Mouse (Mus musculus): ENCODE measurements around the gene Tyrp1. TPM values are rescaled to one million over a fixed set of nuclear protein-coding genes. Genes with fewer than 3 reads are reported as not detected.

Tyrp1 gene
- 0.06 and 0.28 TPM in 2 replicates for polyA plus RNA-seq (2015; fragmentation: Nextera tagmentation; extraction: Ambion mirVana)

DNA sequence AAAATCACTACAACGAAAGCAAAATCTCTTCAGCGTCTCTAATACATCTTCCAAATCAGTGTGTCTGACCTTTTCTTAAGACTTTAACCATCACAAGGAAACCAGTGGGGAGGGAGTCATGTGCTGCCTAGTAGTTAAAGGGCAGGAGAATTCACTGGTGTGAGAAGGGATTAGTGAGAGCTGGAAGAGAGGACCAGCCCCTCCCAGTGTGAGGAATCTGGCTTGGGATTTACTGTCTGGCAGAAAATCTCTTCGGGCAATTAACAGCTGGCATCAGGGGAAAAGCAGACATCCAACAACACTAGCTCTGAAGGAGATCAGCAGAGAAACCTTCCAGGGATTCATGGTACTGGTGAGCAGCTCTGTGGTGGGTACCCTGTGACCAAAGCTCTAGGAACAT is at the start of gene Tyrp1:
Tyrp1 (plus strand) TSS at position 74 of the 400 bp plus-strand sequence.
- WGBS, result 21% methylated on average over 3 of the region's 3 CpGs
- Histone ChIP-seq H3K4me3 (no peak within 1 kb of the TSS), H3K27ac (no peak within 1 kb of the TSS), H3K4me2 (no peak within 1 kb of the TSS), H3K9ac (no peak within 1 kb of the TSS), H3K9me3 (replicated peaks) (no peaks in the 10 kb centered on the region), H3K4me1 (peaks cover 4% of the 10 kb centered on the region; the same call in 1 of the 2 replicates), H3K27me3 (no peaks in the 10 kb centered on the region), H3K36me3 (ENCODE audit: poor library complexity, severe bottlenecking) (no peaks in the 10 kb centered on the region)
- 0 out of 2 replicates have a peak, but pooled peaks have one; percentile 33 for ATAC-seq

DNA sequence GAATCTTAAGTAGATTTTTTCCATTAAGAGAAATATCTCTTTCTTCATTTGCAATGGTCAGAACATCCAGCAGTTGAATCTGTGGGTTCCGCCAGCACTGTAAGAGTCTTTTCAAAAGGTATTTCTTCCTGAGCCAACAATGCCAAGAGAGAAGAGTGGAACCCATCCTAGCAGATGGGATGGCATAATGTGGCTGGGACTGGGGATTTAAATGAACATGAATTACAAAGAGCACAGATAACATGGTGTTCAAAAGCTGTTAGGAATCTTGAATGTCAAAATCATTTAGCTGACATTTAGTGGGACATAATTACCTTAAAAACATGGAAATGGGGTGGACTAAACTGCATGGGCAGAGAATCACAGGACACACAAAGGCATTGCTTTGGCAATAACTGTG is 45.6 kb upstream of the Tyrp1 start:
- no peak overlapping the region for H3K4me2 ChIP-seq
- H3K27ac ChIP-seq, result no peak overlapping the region
- H3K4me1 ChIP-seq, result no peaks in the 10 kb centered on the region
- WGBS, result 77% methylated on average over 1 of the region's 1 CpGs
- no peaks in the 10 kb centered on the region for H3K27me3 ChIP-seq
- H3K9ac ChIP-seq, result no peak overlapping the region
- no peak overlapping the region for H3K4me3 ChIP-seq
- peak; percentile 38; the same call in 1 of the 2 replicates for ATAC-seq
- no peaks in the 10 kb centered on the region for H3K9me3 ChIP-seq (replicated peaks)
- no peaks in the 10 kb centered on the region for H3K36me3 ChIP-seq (ENCODE audit: poor library complexity, severe bottlenecking)

DNA sequence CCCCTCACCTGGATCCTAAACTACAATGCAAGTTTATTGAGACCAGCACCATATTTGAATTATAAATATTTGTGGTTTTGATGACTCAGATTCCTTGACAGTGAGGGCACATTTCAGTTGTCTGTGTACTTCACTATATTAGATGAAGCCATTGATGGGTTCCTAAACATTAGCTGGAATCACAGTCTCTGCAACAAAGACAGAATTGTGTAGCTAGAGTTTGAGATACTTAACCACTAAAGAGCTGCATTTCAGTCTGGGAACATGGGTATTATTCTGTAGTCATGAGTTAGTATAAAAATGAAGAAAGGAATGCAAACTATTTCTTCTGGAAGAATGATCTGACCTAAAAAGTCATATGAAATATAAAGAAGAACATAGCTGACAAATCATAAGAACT is 14.4 kb upstream of the Tyrp1 start:
- no peak for ATAC-seq
- no peak overlapping the region for H3K4me2 ChIP-seq
- H3K4me1 ChIP-seq, result no peaks in the 10 kb centered on the region
- no peak overlapping the region for H3K27ac ChIP-seq
- H3K9me3 ChIP-seq (replicated peaks), result no peaks in the 10 kb centered on the region
- no peaks in the 10 kb centered on the region for H3K36me3 ChIP-seq (ENCODE audit: poor library complexity, severe bottlenecking)
- no peak overlapping the region for H3K9ac ChIP-seq
- H3K4me3 ChIP-seq, result no peak overlapping the region
- H3K27me3 ChIP-seq, result no peaks in the 10 kb centered on the region

DNA sequence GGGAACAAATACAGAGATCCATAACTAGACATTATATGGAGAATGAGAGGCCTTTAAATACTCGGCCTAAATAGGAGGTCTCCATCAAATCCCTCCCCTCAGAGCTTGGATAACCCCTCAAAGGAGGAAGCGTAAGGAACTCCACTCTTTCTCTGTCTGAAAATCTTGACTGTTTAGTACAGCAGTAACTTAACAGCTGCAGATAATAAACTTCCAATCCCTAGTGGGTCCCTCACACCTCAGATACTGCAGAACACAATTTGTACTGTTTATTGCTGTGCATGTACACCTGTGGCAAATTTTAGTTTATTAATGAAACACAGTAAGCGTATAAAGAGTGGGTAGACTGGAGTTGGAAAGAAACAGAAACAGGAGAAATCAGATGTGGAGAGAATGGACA is 12.0 kb upstream of the Tyrp1 start:
- no peak overlapping the region for H3K27ac ChIP-seq
- 90% methylated on average over 3 of the region's 3 CpGs for WGBS
- H3K27me3 ChIP-seq, result no peaks in the 10 kb centered on the region
- no peak overlapping the region for H3K4me3 ChIP-seq
- H3K4me2 ChIP-seq, result no peak overlapping the region
- no peaks in the 10 kb centered on the region for H3K36me3 ChIP-seq (ENCODE audit: poor library complexity, severe bottlenecking)
- no peaks in the 10 kb centered on the region for H3K4me1 ChIP-seq
- H3K9me3 ChIP-seq (replicated peaks), result no peaks in the 10 kb centered on the region
- no peak for ATAC-seq
- no peak overlapping the region for H3K9ac ChIP-seq

DNA sequence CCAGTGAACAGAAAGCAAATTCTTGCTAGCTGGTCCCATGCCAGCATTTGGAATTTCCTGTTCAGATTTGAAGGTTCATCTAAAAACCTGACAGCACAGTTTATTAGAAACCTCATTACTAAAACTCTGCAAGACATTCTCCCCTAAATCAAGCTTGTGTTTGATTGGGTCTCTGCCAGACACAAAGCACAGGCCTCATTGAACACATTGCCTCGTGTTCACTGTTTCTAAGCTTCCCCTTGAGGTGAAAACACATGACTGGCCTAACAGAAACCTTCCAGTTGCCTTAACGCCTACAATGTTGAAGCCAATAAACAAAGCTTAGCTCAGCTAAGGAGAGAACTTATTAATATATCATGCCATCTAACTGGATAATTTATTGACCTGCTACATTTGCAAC is 5.7 kb upstream of the Tyrp1 start:
- no peak overlapping the region for H3K4me3 ChIP-seq
- H3K4me2 ChIP-seq, result no peak overlapping the region
- no peak overlapping the region for H3K27ac ChIP-seq
- H3K9me3 ChIP-seq (replicated peaks), result no peaks in the 10 kb centered on the region
- H3K9ac ChIP-seq, result no peak overlapping the region
- H3K36me3 ChIP-seq (ENCODE audit: poor library complexity, severe bottlenecking), result no peaks in the 10 kb centered on the region
- WGBS, result 32% methylated on average over 2 of the region's 2 CpGs
- H3K27me3 ChIP-seq, result no peaks in the 10 kb centered on the region
- ATAC-seq, result no peak
- H3K4me1 ChIP-seq, result peaks cover 3% of the 10 kb centered on the region; the same call in 1 of the 2 replicates

DNA sequence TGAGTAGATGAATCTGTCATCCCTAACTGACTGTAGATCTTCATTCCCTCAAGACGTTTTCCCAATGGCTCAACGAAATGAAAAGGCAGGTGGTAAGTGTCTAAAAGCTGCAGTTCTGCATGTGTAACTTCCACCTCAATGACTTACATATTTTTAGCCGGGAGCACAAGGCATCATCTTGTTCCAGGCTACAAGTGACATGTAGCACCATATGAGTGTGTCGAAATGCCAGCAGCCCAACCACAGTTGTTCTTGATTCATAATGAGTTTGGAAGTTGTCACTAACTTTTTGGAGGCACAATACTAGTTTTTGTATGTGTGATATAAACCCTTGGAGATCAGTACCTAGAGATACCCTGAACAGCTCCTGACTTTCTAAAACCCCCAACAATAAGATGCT is 5.4 kb downstream of the Tyrp1 start:
- no peak overlapping the region for H3K4me3 ChIP-seq
- ATAC-seq, result no peak
- no peak overlapping the region for H3K4me2 ChIP-seq
- no peak overlapping the region for H3K27ac ChIP-seq
- H3K27me3 ChIP-seq, result no peaks in the 10 kb centered on the region
- H3K4me1 ChIP-seq, result no peaks in the 10 kb centered on the region
- H3K9ac ChIP-seq, result no peak overlapping the region
- no peaks in the 10 kb centered on the region for H3K9me3 ChIP-seq (replicated peaks)
- H3K36me3 ChIP-seq (ENCODE audit: poor library complexity, severe bottlenecking), result no peaks in the 10 kb centered on the region
- WGBS, result 83% methylated on average over 4 of the region's 4 CpGs

DNA sequence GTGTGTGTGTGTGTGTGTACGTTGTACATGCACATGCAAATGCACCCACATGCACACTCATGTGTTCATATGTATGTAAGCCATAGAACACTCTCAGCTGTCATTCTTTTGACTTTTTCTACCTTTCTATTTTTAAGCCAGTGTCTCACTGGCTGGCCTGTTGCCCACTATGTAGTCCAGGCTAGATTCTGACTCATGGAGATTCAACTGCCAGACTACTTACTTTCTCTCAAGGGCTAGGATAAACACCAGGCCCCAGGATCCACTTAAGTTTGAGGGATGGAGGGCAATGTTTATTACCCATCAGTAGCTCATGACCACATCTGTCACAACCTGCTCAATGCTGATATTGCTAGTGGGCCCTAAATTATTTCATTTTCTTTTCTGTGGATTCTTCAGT is 8.1 kb downstream of the Tyrp1 start:
- Histone ChIP-seq H3K27ac (no peak overlapping the region), H3K27me3 (no peaks in the 10 kb centered on the region), H3K9ac (no peak overlapping the region), H3K4me1 (no peaks in the 10 kb centered on the region), H3K9me3 (replicated peaks) (no peaks in the 10 kb centered on the region), H3K4me2 (no peak overlapping the region), H3K4me3 (no peak overlapping the region), H3K36me3 (ENCODE audit: poor library complexity, severe bottlenecking) (no peaks in the 10 kb centered on the region)
- WGBS, result 78% methylated on average over 1 of the region's 1 CpGs
- no peak for ATAC-seq

DNA sequence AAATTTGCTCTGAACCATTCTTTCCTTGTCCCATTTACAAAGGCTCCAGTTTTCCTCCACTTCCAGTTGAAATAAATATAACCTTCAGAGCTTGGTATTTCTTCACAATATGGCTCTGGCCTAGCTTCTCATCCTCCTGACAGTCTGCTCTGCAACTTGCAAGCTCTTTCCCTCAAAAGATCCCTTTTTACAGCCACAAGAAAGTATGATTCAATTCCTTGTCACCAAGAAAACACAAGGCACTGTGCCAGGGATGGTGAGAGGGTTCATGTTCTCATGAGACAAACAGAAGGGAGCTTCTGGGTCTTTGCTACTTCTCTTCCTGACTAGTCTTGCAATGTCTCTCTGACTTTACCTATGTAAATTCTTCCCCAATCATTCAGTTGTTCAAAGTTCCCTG is 9.8 kb downstream of the Tyrp1 start:
- Histone ChIP-seq H3K9ac (no peak overlapping the region), H3K27me3 (no peaks in the 10 kb centered on the region), H3K36me3 (ENCODE audit: poor library complexity, severe bottlenecking) (no peaks in the 10 kb centered on the region), H3K9me3 (replicated peaks) (no peaks in the 10 kb centered on the region), H3K4me1 (no peaks in the 10 kb centered on the region), H3K4me2 (no peak overlapping the region), H3K27ac (no peak overlapping the region), H3K4me3 (no peak overlapping the region)
- ATAC-seq, result no peak

DNA sequence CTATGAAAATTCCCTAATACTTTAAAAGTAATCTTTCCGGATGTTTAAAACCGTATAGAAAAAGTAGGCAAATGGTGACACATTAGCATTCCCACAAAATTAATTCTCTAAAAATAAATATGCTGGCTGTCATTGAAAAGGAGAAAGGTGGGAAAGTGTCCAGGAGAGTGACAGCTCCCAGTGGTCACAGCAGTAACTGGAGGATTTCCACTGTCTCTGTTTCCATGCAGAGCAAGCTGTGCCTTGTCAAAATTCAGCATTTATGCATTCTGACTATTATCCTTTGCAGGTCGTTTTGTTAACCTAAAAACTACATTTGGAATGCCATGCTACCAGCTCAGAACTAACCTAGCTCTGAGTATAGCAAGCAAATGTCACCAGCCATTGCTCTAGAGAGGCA is 12.1 kb downstream of the Tyrp1 start:
- Histone ChIP-seq H3K4me3 (no peak overlapping the region), H3K27ac (no peak overlapping the region), H3K9ac (no peak overlapping the region), H3K4me1 (no peaks in the 10 kb centered on the region), H3K27me3 (no peaks in the 10 kb centered on the region), H3K9me3 (replicated peaks) (no peaks in the 10 kb centered on the region), H3K36me3 (ENCODE audit: poor library complexity, severe bottlenecking) (no peaks in the 10 kb centered on the region), H3K4me2 (no peak overlapping the region)
- ATAC-seq, result no peak
- 76% methylated on average over 3 of the region's 3 CpGs for whole genome bisulfite sequencing

DNA sequence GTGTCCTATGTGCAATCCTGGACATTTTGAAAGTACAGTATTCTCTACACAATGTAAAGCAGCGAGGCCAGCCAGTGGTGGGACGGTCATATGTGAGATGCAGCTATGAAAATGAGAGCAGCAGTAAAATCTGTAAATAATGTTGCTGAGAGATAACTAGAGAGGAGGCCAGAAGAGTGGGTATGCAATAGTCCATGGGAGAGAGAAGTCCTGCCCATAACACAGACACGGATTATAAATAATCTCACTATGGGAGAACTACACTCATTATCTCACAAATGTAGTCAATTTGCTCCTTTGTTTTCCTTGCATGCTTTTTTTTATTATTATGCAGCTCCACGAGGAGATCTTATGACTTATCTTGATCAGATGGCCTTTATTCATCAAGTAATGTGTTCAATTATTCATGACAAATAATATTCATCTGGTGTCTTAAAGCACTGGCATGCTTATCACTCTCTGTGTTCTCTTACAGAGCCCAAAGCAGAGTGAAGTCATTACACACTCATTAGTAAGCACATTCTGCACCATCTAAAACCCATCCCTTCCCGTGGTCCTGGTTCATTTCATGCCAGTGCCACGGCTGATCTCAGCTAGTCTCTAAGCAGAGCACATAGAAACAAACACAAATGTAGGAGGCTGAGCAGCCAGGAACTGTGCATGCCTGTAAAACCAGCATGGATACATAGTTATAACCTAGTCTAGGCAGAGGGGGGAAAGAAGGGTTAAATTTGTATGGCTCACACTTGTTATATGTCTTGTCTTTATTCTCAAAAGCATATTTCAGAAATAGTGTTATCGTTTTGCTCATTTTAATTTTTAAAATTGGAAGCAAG is 18.9 kb downstream of the Tyrp1 start:
- no peaks in the 10 kb centered on the region for H3K9me3 ChIP-seq (replicated peaks)
- no peaks in the 10 kb centered on the region for H3K36me3 ChIP-seq (ENCODE audit: poor library complexity, severe bottlenecking)
- no peak overlapping the region for H3K4me3 ChIP-seq
- H3K9ac ChIP-seq, result no peak overlapping the region
- H3K4me1 ChIP-seq, result no peaks in the 10 kb centered on the region
- 0 out of 2 replicates have a peak, but pooled peaks have one; percentile 41 for ATAC-seq
- H3K27me3 ChIP-seq, result no peaks in the 10 kb centered on the region
- WGBS, result 67% methylated on average over 7 of the region's 7 CpGs
- H3K4me2 ChIP-seq, result no peak overlapping the region
- H3K27ac ChIP-seq, result no peak overlapping the region

DNA sequence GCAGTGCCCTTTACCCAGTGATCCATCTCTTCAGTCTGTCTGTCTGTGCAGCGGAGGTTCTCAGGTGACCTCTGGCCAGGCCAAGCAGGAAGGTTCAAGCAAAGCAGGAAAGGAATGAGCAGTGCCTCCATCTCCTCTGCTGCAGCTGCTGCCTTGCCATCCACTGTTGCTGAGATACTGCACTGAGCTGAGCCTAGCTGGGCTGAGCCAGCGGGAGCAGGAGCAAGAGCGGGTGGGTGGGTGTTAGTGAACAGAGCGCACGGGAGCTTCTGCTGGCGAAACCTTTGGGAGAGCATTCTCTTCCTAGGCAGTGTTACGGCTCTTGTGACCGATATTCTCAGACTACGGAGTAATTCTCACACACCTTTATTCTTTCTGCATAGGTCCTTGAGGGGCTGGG is 21.6 kb downstream of the Tyrp1 start:
- Histone ChIP-seq H3K9ac (no peak overlapping the region), H3K4me1 (no peaks in the 10 kb centered on the region), H3K36me3 (ENCODE audit: poor library complexity, severe bottlenecking) (no peaks in the 10 kb centered on the region), H3K9me3 (replicated peaks) (no peaks in the 10 kb centered on the region), H3K27ac (no peak overlapping the region), H3K27me3 (no peaks in the 10 kb centered on the region), H3K4me2 (no peak overlapping the region), H3K4me3 (no peak overlapping the region)
- WGBS, result 79% methylated on average over 9 of the region's 9 CpGs
- no peak; the same call in 1 of the 2 replicates for ATAC-seq

DNA sequence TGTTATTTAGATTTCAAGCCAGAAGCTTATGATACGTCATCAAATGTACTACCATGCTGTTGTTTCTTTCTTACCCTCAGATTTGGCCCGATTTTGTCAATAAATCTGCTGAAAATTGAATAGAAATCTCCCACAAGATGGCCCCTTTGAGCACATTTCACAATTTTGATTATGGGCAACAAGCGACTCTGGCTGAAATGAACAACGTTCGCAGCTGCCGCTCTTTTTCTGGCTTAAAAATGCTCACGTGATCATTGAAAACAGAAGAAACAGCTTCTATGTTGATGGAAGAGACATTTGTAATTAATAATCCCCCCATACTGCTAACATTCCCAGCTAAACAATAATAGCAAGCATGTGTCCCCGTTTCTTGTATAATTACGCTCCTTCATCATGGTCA is 29.0 kb downstream of the Tyrp1 start:
- no peak overlapping the region for H3K27ac ChIP-seq
- 71% methylated on average over 9 of the region's 9 CpGs for WGBS

DNA sequence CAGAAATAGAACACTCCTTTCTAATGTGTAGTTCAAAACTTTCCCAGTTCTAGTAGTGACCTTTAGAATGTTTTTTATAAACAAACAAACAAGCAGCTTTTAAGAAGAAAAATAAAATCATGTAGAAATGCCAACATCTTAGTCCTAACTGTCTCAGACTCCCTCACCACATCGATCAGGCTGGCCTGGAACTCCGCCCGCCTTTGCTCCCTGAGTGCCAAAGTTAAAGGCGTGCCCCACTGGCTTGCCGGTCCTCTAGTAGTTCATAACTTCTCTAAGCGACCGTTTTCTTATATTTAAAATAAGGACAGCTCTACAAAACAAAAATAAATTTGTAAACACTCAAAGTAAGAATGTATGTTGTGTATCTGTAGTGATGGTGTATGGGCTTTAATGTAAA is 30.0 kb downstream of the Tyrp1 start:
- peaks cover 12% of the 10 kb centered on the region for H3K4me1 ChIP-seq
- WGBS, result 66% methylated on average over 7 of the region's 7 CpGs
- no peak overlapping the region for H3K27ac ChIP-seq
- H3K9me3 ChIP-seq (replicated peaks), result no peaks in the 10 kb centered on the region
- H3K36me3 ChIP-seq (ENCODE audit: poor library complexity, severe bottlenecking), result no peaks in the 10 kb centered on the region
- no peaks in the 10 kb centered on the region for H3K27me3 ChIP-seq
- H3K9ac ChIP-seq, result no peak overlapping the region
- H3K4me2 ChIP-seq, result no peak overlapping the region
- H3K4me3 ChIP-seq, result no peak overlapping the region
- no peak for ATAC-seq

More for the DNA sequence above, 29.0 kb downstream of the Tyrp1 start:
- peaks cover 12% of the 10 kb centered on the region for H3K4me1 ChIP-seq
- H3K27me3 ChIP-seq, result no peaks in the 10 kb centered on the region
- H3K9me3 ChIP-seq (replicated peaks), result no peaks in the 10 kb centered on the region
- no peak for ATAC-seq
- no peaks in the 10 kb centered on the region for H3K36me3 ChIP-seq (ENCODE audit: poor library complexity, severe bottlenecking)
- no peak overlapping the region for H3K4me3 ChIP-seq
- H3K9ac ChIP-seq, result no peak overlapping the region
- H3K4me2 ChIP-seq, result no peak overlapping the region

All from forebrain, embryonic 13.5 days (tissue).